Mouse (Mus musculus) kidney, embryonic 16.5 days (tissue): ENCODE results near the gene Syne2. TPM values are rescaled to one million over a fixed set of nuclear protein-coding genes. Genes with fewer than 3 reads are reported as not detected.

ENCODE experiments used
- ATAC-seq: fragments of 200-750 bp; cut with Nextera tagmentation; 2 replicates; pipeline ENCODE4 v1.8.0; 2017; ENCODE audit warnings: moderate TSS enrichment; ENCODE audit not compliant: low FRiP score, low TSS enrichment
- H3K27ac ChIP-seq: fragments of 300-500 bp; sonication (generic); 2 replicates; pipeline ENCODE4 v1.5.1; 2014; ENCODE audit warnings: low read length
- H3K27me3 ChIP-seq: fragments of 300-500 bp; sonication (generic); 2 replicates; pipeline ENCODE4 v1.6.1; 2014; ENCODE audit warnings: low read length, control low read depth, mixed read lengths; ENCODE audit not compliant: insufficient read depth
- H3K36me3 ChIP-seq: fragments of 300-500 bp; sonication (generic); 2 replicates; pipeline ENCODE4 v1.6.1; 2014; ENCODE audit warnings: low read length, control low read depth, mixed read lengths; ENCODE audit not compliant: insufficient read depth
- H3K4me1 ChIP-seq: fragments of 300-500 bp; sonication (generic); 2 replicates; pipeline ENCODE4 v1.6.1; 2014; ENCODE audit warnings: low read length, control low read depth, mixed read lengths; ENCODE audit not compliant: insufficient read depth
- H3K4me2 ChIP-seq: fragments of 300-500 bp; sonication (generic); replicated peaks from 2 replicates; pipeline ENCODE4 v1.6.1; 2014; ENCODE audit warnings: low read depth, low read length
- H3K4me3 ChIP-seq: fragments of 300-500 bp; sonication (generic); 2 replicates; pipeline ENCODE4 v1.5.1; 2014; ENCODE audit warnings: mild to moderate bottlenecking, low read length
- H3K9ac ChIP-seq: fragments of 300-500 bp; sonication (generic); replicated peaks from 2 replicates; pipeline ENCODE4 v1.6.1; 2014; ENCODE audit warnings: low read length
- H3K9me3 ChIP-seq: fragments of 300-500 bp; sonication (generic); 2 replicates; pipeline ENCODE4 v1.6.1; 2016; ENCODE audit warnings: low read length, control low read depth
- WGBS: fragments of 180-500 bp; shearing (Covaris S2); extraction: QIAGEN DNeasy Blood & Tissue Kit; methylation state at CpG from one replicate; pipeline ENCODE4 v1.1.7; 2014; 5-methylcytosine and 5-hydroxymethylcytosine counted together
- polyA plus RNA-seq: library from polyadenylated mRNA; unstranded; fragments of >200 nt; fragmentation: Nextera tagmentation; extraction: Ambion mirVana; gene quantifications from 2 replicates; pipeline ENCODE4 v1.2.1, GENCODE M21; 2015

Syne2 gene
- polyA plus RNA-seq, 1 experiment from 2014 or later: 58.7 TPM

DNA sequence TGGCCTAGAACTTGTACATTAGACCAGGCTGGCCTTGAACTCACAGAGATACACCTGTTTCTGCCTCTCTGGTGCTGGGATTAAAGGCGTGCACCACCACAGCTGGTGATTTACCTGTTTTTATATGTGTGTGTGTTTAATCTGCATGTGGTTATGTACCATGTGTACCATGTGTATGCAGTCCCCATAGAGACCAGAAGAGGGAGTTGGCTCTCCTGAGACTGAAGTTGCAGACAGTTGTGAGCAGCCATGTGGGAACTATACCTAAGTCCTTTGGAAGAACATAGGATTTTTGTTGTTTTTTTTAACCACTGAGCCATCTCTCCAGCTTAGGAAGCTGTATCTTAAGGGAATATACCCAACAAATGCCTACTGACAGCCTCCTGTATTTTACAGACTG, 134.1 kb downstream of the Syne2 start:
- Histone ChIP-seq H3K9me3 (no peaks in the 10 kb centered on the region), H3K9ac (no peak overlapping the region), H3K4me2 (no peak overlapping the region), H3K27me3 (no peaks in the 10 kb centered on the region), H3K36me3 (peaks cover 35% of the 10 kb centered on the region), H3K4me3 (no peak overlapping the region), H3K27ac (no peak overlapping the region), H3K4me1 (no peaks in the 10 kb centered on the region)
- WGBS: 85% methylated on average over 1 of the region's 1 CpGs
- no peak for ATAC-seq

DNA sequence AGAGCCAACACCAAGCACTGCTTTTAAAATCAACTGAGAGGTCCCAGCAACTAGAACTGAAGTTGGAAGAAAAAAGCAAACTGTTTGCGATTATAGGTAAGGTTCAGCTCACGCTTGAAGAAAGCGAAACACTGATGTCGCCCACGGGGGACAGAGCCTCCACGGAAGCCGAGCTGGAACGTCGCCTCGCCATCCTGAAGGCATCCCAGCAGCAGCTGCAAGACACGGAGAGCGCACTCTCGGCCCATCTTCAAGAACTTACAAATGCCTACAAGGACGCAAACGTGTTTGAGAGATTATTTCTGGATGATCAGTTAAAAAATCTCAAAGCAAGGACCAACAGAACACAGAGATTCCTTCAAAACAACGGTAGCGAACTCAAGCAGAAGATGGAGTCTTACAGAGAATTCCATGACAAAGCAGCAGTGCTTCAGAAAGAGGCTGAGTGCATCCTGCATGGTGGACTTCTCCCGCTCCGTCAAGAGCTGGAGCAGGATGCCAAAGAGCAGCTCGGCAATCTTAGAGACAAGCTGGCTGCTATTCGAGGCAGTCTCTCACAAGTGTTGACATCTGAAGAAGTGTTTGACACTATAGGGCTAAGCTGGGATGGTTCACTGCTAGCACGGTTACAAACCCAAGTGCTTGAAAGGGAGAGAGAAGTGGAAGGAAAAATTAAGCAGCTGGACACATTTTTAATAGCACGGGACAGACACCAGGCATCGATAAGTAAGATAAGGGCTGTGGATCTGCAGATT, 148.7 kb downstream of the Syne2 start:
- Histone ChIP-seq H3K9ac (no peak overlapping the region), H3K36me3 (peaks cover 40% of the 10 kb centered on the region), H3K4me3 (no peak overlapping the region), H3K27me3 (no peaks in the 10 kb centered on the region), H3K27ac (no peak overlapping the region), H3K4me1 (no peaks in the 10 kb centered on the region), H3K4me2 (no peak overlapping the region), H3K9me3 (no peaks in the 10 kb centered on the region)
- ATAC-seq: no peak
- 97% methylated on average over 24 of the region's 24 CpGs for WGBS

DNA sequence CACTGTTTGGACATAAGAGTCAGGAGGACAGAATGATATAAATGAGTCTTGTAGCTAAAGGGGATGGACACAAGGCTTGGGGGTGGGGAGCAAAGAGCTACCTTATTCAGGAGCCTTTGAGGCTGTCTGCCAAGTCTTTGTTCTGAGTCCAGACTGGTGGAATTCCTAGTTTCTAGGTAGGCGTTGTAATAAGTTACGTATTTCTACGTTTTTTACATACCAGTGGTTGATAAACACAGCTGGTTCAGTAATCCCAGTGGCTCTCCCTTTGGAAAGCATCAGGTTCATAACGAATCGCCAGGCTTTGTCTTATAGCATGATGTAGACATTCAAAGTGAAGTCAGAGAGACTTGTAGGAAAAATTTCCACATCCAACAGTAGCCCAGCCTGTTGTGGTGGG, 161.1 kb downstream of the Syne2 start:
- Histone ChIP-seq H3K36me3 (peaks cover 14% of the 10 kb centered on the region), H3K9me3 (no peaks in the 10 kb centered on the region), H3K4me1 (peaks cover 11% of the 10 kb centered on the region; the same call in 1 of the 2 replicates), H3K4me2 (no peak overlapping the region), H3K27me3 (no peaks in the 10 kb centered on the region), H3K4me3 (no peak overlapping the region), H3K9ac (no peak overlapping the region), H3K27ac (peak overlapping the region; percentile 57)
- 61% methylated on average over 5 of the region's 5 CpGs for WGBS
- peak; percentile 76 for ATAC-seq

DNA sequence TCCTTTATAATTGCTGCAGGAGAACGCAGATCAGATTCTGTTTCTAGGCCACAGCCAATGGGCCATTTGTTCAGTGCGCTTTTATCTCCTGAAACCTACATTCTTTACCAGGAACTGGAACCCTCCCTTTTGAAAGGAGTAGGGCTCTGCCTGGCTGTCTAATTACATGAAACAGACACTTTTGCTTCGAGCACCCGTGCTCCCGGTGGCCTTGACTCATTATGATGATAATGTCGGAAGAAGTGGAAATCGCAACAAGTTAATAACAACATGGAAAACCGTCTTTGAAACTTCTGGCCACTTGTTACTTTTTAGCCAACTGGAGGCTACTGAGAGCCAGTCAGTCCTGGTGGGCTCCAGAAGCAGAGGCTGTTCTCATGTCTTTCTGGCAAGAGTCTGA, 165.4 kb downstream of the Syne2 start:
- Histone ChIP-seq H3K36me3 (peaks cover 22% of the 10 kb centered on the region), H3K4me2 (no peak overlapping the region), H3K9ac (no peak overlapping the region), H3K4me1 (peaks cover 11% of the 10 kb centered on the region; the same call in 1 of the 2 replicates), H3K27ac (no peak overlapping the region), H3K9me3 (no peaks in the 10 kb centered on the region), H3K27me3 (no peaks in the 10 kb centered on the region), H3K4me3 (no peak overlapping the region)
- 61% methylated on average over 8 of the region's 8 CpGs for WGBS
- ATAC-seq: no peak

DNA sequence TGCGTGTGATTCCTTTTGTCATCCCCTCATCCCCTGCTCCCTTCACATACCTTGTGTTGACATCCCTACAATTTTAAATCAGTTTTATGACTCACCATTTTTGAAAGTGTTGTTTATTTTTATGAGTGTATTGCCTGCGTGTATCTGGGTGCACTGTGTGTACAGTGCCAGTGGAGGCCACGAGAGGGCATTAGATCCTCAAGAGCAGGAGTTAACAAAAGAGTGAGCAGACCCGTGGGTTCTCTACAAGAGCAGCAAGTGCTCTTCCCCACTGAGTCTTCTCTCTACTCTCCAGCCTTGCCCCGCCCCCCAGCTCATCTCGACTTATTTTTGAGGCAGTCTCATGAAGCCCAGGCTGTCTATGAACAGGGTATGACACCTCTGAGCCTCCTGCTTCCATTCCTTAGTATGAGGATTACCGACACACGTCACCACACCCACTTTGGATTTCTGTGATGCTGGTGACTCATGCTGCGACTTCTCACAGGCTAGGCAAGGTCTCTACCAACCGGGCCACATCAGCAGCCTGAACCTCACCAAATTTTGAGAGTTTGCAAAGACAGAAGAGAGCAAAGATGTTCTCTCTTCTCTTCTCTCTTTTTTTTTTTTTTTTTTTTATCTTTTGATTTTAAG, 174.4 kb downstream of the Syne2 start:
- no peak overlapping the region for H3K9ac ChIP-seq
- H3K36me3 ChIP-seq: peaks cover 41% of the 10 kb centered on the region
- no peaks in the 10 kb centered on the region for H3K4me1 ChIP-seq
- no peaks in the 10 kb centered on the region for H3K9me3 ChIP-seq
- WGBS: 87% methylated on average over 10 of the region's 10 CpGs
- no peak overlapping the region for H3K4me2 ChIP-seq
- H3K4me3 ChIP-seq: no peak overlapping the region
- no peak overlapping the region for H3K27ac ChIP-seq
- no peak for ATAC-seq
- H3K27me3 ChIP-seq: no peaks in the 10 kb centered on the region

DNA sequence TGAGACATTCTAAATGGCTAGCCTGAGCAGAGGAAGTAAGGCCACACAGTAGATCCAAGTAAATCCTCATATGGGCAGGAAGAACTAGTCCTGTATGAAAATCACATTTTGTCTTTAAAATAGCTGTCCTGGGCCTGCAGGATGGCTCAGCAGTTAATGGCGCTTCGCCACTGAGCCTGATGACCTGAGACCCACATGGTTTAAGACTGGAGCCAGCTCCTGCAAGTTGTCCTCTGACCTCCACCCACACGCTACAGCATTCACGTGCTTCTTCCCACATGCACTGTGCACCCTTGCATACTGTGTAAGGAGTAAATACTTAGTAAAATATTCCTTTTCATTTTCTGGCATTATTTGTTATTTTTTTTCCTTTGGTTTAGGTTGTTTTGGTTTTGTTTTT, 175.0 kb downstream of the Syne2 start:
- Histone ChIP-seq H3K9ac (no peak overlapping the region), H3K36me3 (peaks cover 43% of the 10 kb centered on the region), H3K4me2 (no peak overlapping the region), H3K27me3 (no peaks in the 10 kb centered on the region), H3K4me1 (no peaks in the 10 kb centered on the region), H3K27ac (no peak overlapping the region), H3K9me3 (no peaks in the 10 kb centered on the region), H3K4me3 (no peak overlapping the region)
- 88% methylated on average over 4 of the region's 4 CpGs for WGBS
- ATAC-seq: no peak

DNA sequence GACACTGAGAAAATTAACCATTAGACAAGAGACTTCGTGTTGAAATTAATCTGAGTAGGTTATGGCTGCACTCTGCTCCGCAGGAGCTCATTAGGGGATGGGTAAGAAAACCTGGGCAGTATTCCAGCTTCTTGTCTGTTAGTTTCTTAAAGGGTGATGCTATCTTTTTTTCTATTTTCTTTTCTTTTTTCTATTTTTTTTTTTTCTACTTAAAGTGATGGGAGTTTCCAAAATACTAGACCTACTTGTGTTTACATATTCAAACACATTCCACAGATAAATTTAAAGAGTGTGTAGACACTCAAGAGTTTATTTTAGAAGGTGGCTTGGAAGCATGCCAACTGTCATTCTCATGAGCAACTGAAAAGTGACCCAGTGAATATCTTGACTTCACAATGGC, 177.2 kb downstream of the Syne2 start:
- Histone ChIP-seq H3K27me3 (no peaks in the 10 kb centered on the region), H3K36me3 (peaks cover 28% of the 10 kb centered on the region), H3K27ac (0 out of 2 replicates have a peak overlapping the region, but pooled peaks have one; percentile 25), H3K4me1 (peaks cover 3% of the 10 kb centered on the region; the same call in 1 of the 2 replicates), H3K9me3 (no peaks in the 10 kb centered on the region), H3K4me3 (no peak overlapping the region), H3K9ac (no peak overlapping the region), H3K4me2 (no peak overlapping the region)
- 41% methylated on average over 2 of the region's 2 CpGs for WGBS
- ATAC-seq: no peak

DNA sequence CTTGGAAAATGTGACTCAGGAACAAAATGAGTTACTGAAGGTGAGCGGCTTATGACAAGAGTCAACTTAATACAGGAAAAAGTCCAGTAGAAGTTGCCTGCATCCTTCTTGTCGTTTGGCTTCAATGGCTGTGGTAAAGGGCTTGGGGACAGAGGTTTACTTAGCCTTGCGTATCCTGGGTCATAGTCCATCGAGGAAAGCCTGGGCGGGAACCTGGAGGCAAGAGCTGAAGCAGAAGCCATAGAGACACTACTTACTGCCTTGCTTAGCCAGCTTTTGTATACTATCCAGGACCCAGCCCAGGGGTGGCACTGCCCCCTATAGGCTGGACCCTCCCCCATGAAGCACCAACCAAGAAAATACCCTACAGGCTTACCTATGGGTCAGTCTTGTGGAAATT, 179.6 kb downstream of the Syne2 start:
- Histone ChIP-seq H3K4me1 (peaks cover 3% of the 10 kb centered on the region; the same call in 1 of the 2 replicates), H3K27me3 (no peaks in the 10 kb centered on the region), H3K9ac (no peak overlapping the region), H3K27ac (peak overlapping the region; percentile 27; the same call in 1 of the 2 replicates), H3K4me2 (no peak overlapping the region), H3K36me3 (peaks cover 26% of the 10 kb centered on the region), H3K9me3 (no peaks in the 10 kb centered on the region), H3K4me3 (no peak overlapping the region)
- ATAC-seq: peak; percentile 71; the same call in 1 of the 2 replicates
- 84% methylated on average over 5 of the region's 5 CpGs for WGBS

DNA sequence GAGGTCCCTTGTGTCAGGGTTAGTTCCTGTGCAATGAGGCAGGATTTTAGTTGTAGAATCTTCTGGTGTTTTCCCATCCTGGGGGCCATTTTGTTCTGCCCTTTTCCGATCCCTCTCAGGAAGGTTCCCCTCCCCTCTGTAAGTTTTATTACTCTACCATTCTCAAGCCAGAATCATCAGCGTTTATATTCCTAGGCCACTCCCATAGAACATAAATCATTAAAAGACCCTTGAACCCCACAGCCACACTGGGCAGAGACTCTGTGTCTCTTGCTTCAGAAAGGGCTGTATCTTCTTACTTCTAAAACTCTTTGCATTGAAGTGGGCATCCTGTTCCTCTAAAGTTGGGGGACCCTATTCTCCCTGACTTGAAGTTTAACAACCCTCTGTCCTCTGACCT, 180.5 kb downstream of the Syne2 start:
- Histone ChIP-seq H3K36me3 (peaks cover 27% of the 10 kb centered on the region), H3K27me3 (no peaks in the 10 kb centered on the region), H3K4me3 (no peak overlapping the region), H3K9me3 (no peaks in the 10 kb centered on the region), H3K9ac (no peak overlapping the region), H3K4me1 (peaks cover 3% of the 10 kb centered on the region; the same call in 1 of the 2 replicates), H3K27ac (no peak overlapping the region), H3K4me2 (no peak overlapping the region)
- no peak for ATAC-seq
- WGBS: 21% methylated on average over 2 of the region's 2 CpGs

DNA sequence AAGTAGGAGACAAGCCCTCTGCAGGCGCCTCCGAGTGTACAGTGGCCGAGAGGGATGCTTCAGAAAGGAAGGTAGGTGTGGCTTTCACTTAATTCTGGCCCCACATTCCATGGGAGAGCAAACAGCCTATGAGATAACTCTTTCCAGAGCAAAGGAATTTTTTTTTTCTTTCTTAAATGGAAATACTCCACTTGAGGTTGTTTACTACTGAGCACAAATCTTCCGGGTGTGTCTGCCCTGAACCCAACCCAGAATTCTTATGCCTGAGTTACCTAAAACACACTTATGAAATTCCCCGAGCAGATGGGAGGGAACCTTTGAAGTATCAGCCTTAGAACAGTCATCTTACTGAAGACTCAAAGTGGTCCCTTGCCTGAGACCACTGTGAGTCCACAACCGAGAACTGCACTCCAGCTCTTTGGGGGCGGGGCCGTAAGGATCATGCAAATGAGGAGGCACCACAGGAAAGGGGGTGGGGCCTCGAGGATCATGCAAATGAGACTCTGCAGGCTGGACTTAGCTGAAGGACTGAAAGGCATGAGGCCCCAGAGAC, 186.8 kb downstream of the Syne2 start:
- peaks cover 34% of the 10 kb centered on the region for H3K36me3 ChIP-seq
- no peak overlapping the region for H3K27ac ChIP-seq
- H3K9ac ChIP-seq: no peak overlapping the region
- 47% methylated on average over 9 of the region's 9 CpGs for WGBS
- H3K4me2 ChIP-seq: no peak overlapping the region
- H3K9me3 ChIP-seq: no peaks in the 10 kb centered on the region
- H3K4me3 ChIP-seq: no peak overlapping the region
- H3K27me3 ChIP-seq: no peaks in the 10 kb centered on the region
- no peaks in the 10 kb centered on the region for H3K4me1 ChIP-seq
- peak; percentile 65; the same call in 1 of the 2 replicates for ATAC-seq
